Mouse (Mus musculus) intestine, postnatal 0 days (tissue): ENCODE measurements at regions not wholly inside any gene's neighbourhood (a gene's known extent, or its start where the extent isn't known, plus 50 kb on each side); places are given as distances from the start of the nearest gene placed in this dataset.

Source experiments
- ATAC-seq: fragments of 200-750 bp; cut with Nextera tagmentation; 2 replicates; pipeline ENCODE4 v1.8.0; 2017; ENCODE audit warnings: mild to moderate bottlenecking, moderate TSS enrichment, moderate library complexity
- H3K27ac ChIP-seq: fragments of 300-500 bp; sonication (generic); 2 replicates; pipeline ENCODE4 v1.5.1; 2014; ENCODE audit warnings: mild to moderate bottlenecking, low read depth, low read length, moderate library complexity
- H3K27me3 ChIP-seq: fragments of 300-500 bp; sonication (generic); replicated peaks from 2 replicates; pipeline ENCODE4 v1.6.1; 2014; ENCODE audit warnings: low read length, mixed read lengths; ENCODE audit not compliant: control insufficient read depth, insufficient read depth
- H3K36me3 ChIP-seq: fragments of 300-500 bp; sonication (generic); 2 replicates; pipeline ENCODE4 v1.6.1; 2014; ENCODE audit warnings: mild to moderate bottlenecking, moderate library complexity; ENCODE audit not compliant: control insufficient read depth, insufficient read depth
- H3K4me1 ChIP-seq: fragments of 300-500 bp; sonication (generic); replicated peaks from 2 replicates; pipeline ENCODE4 v1.6.1; 2014; ENCODE audit warnings: antibody characterized with exemption, low read length, mixed read lengths; ENCODE audit not compliant: control insufficient read depth, insufficient read depth
- H3K4me2 ChIP-seq: fragments of 300-500 bp; sonication (generic); replicated peaks from 2 replicates; pipeline ENCODE4 v1.6.1; 2014; ENCODE audit warnings: low read depth, mild to moderate bottlenecking, moderate library complexity
- H3K4me3 ChIP-seq: fragments of 300-500 bp; sonication (generic); 2 replicates; pipeline ENCODE4 v1.5.1; 2014; ENCODE audit warnings: low read depth, low read length
- H3K9ac ChIP-seq: fragments of 300-500 bp; sonication (generic); 2 replicates; pipeline ENCODE4 v1.6.1; 2014; ENCODE audit warnings: mild to moderate bottlenecking, low read depth, low read length
- H3K9me3 ChIP-seq: fragments of 300-500 bp; sonication (generic); 2 replicates; pipeline ENCODE4 v1.6.1; 2016; ENCODE audit warnings: mixed run types; ENCODE audit not compliant: control insufficient read depth
- CTCF ChIP-seq: sonication (generic); IDR thresholded peaks from 2 replicates; pipeline ENCODE4 v1.5.1; 2016; ENCODE audit warnings: low read depth, mild to moderate bottlenecking, control low read depth, antibody characterized with exemption, moderate library complexity
- WGBS: fragments of 180-500 bp; shearing (Covaris S2); extraction: QIAGEN DNeasy Blood & Tissue Kit; methylation state at CpG from one replicate; pipeline ENCODE4 v1.1.7; 2014; 5-methylcytosine and 5-hydroxymethylcytosine counted together

DNA sequence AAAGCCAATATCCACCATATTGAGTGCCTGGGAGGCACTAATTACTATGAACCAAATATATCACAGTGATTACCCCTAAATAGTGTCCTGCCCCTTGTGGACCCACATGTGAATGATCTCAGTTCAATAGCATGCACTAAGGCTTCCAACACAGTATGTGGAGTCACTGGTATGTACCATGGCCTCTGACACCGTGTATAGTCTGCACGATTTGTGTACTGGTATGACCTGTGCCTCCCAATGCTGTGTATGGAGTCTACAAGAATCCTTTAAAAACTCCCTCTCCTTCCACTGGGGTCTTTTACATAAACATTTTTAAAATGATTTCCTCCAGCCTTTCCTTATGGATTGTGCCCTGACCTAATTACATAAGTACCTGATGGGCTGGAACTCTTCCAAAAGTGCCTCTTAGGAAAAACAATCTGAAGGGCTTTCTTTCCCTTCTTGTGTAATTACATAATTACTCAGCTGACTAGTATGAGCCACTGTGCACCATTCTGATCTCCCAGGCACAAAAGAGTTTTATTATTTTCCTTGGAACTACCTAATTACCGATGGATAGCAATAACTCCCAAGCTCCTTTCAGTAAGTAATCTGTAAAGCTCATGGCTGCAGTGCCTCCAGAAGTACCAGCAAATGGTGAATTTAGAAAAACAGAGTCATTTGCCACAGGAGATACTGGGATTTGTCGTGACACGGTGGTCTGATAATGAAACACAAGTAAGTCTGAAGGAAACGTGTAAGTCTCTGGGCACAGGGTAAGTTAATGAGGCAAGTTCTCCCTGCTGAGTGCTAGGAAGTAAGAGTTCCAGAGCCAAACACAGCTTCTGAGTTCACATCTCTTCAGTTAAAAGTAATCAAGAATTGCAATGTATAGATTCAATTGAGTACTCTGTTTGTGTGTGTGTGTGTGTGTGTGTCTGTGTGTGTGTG is 135.8 kb upstream of the Rarb start:
- ATAC-seq: no peak
- 58% methylated on average over 6 of the region's 6 CpGs for WGBS

GRCm38 (mm10) chr14:16948736-16949135 is 129.8 kb upstream of the Rarb start:
- no peak for TF ChIP-seq CTCF
- no peak overlapping the region for H3K27ac ChIP-seq
- H3K9ac ChIP-seq: no peak overlapping the region
- H3K9me3 ChIP-seq: no peaks in the 10 kb centered on the region
- no peak overlapping the region for H3K4me2 ChIP-seq
- no peaks in the 10 kb centered on the region for H3K27me3 ChIP-seq
- no peak for ATAC-seq
- H3K4me3 ChIP-seq: no peak overlapping the region
- WGBS: 74% methylated on average over 1 of the region's 1 CpGs
- H3K4me1 ChIP-seq: no peaks in the 10 kb centered on the region
- H3K36me3 ChIP-seq: no peaks in the 10 kb centered on the region

More for the DNA sequence above, 135.8 kb upstream of the Rarb start:
- H3K27me3 ChIP-seq: no peaks in the 10 kb centered on the region
- no peaks in the 10 kb centered on the region for H3K36me3 ChIP-seq
- no peaks in the 10 kb centered on the region for H3K9me3 ChIP-seq
- H3K9ac ChIP-seq: no peak overlapping the region
- H3K4me2 ChIP-seq: no peak overlapping the region
- peaks cover 3% of the 10 kb centered on the region; the same call in 1 of the 2 replicates for H3K4me1 ChIP-seq
- no peak overlapping the region for H3K27ac ChIP-seq
- no peak overlapping the region for H3K4me3 ChIP-seq
- no peak for TF ChIP-seq CTCF

DNA sequence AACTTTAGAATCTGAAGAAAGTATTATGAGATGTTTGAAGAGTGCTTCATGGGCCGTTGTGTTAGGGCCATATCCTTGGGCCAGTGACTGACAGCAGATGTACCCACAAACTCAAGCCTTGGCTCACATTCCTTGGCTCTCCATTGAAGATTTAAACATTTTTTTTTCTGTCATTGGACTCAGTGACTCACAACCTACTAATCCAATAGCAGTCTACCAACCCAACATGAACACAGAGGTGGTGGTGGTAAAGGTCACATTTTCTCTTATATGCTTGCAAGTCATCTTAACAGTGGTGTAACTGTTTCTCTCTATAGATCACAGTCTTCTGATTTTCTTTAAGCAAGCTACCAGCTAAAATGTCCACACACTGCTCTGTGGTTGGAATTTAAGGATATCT is 125.5 kb upstream of the Rarb start:
- 71% methylated on average over 1 of the region's 1 CpGs for WGBS
- H3K9ac ChIP-seq: no peak overlapping the region
- no peak overlapping the region for H3K4me3 ChIP-seq
- H3K27ac ChIP-seq: no peak overlapping the region
- H3K4me2 ChIP-seq: no peak overlapping the region
- ATAC-seq: no peak
- H3K27me3 ChIP-seq: no peaks in the 10 kb centered on the region
- H3K9me3 ChIP-seq: no peaks in the 10 kb centered on the region
- TF ChIP-seq CTCF: no peak
- H3K4me1 ChIP-seq: no peaks in the 10 kb centered on the region
- H3K36me3 ChIP-seq: no peaks in the 10 kb centered on the region

- no peak for ATAC-seq
- H3K4me3 ChIP-seq: no peak overlapping the region
- H3K9ac ChIP-seq: no peak overlapping the region
- WGBS: 80% methylated on average over 5 of the region's 5 CpGs
- TF ChIP-seq CTCF: no peak
- H3K9me3 ChIP-seq: no peaks in the 10 kb centered on the region
- H3K36me3 ChIP-seq: no peaks in the 10 kb centered on the region
- H3K27me3 ChIP-seq: no peaks in the 10 kb centered on the region
- no peaks in the 10 kb centered on the region for H3K4me1 ChIP-seq
- H3K4me2 ChIP-seq: no peak overlapping the region
- H3K27ac ChIP-seq: no peak overlapping the region
These were observed 124.6 kb upstream of the Rarb start for GRCm38 (mm10) chr14:16943531-16943930.

DNA sequence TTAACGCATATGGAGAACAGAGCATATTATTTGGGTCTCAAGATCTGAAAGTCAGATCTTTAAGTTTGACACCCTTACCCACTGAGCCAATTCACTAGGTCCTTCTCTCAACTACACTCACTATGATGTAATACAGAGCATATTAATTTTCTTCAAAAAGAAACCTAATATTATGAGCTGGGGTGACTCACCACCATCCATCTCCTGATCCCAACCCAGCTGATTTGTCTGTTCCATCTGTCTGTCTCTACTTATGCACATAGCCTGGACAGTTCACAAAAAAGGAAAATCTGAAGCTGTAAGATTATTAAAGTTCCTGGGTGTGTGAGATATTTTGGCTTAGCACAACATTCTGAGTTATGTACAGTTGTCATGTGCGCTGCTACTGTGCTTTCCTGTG is 108.2 kb upstream of the Rarb start:
- WGBS: 89% methylated on average over 2 of the region's 2 CpGs
- Histone ChIP-seq H3K4me1 (no peaks in the 10 kb centered on the region), H3K9ac (no peak overlapping the region), H3K9me3 (no peaks in the 10 kb centered on the region), H3K4me3 (no peak overlapping the region), H3K36me3 (no peaks in the 10 kb centered on the region), H3K4me2 (no peak overlapping the region), H3K27ac (no peak overlapping the region), H3K27me3 (no peaks in the 10 kb centered on the region)
- no peak for TF ChIP-seq CTCF
- no peak for ATAC-seq

DNA sequence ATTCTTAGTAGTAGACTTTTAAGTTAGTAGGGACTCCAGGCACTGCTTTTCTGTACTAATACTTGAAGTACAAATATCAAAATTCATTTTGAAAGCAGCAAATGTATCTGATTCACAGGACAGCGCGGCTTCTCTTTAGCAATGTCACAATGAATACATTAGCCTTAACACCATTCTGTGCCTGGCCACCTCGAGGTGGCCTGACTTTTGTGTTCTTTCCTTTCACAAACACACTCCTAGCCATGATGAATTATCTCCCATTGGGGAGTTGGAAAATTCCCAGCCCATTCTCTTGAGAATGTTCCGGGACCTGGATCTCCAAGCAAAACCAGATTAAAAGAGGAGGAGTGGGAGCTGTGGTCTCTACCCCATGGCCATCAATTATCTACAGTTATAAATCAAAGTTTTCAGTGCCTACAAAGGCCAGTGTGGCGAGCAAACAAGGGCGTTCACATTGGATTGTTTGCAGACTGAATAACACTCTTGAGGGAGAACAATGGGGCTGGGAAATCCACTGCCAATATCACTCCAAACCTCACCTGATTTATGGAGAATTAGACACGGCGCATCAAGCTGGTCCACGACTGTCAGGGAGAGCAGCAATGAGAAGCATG is 82.7 kb upstream of the Rarb start:
- Histone ChIP-seq H3K9me3 (no peaks in the 10 kb centered on the region), H3K27me3 (no peaks in the 10 kb centered on the region), H3K4me3 (no peak overlapping the region), H3K4me1 (no peaks in the 10 kb centered on the region), H3K4me2 (no peak overlapping the region), H3K27ac (no peak overlapping the region), H3K9ac (no peak overlapping the region), H3K36me3 (no peaks in the 10 kb centered on the region)
- no peak for TF ChIP-seq CTCF
- ATAC-seq: no peak
- WGBS: 42% methylated on average over 9 of the region's 9 CpGs
